Mouse (Mus musculus) testis, adult 2 months (tissue): ENCODE measurements around the gene 1700017B05Rik. TPM values are rescaled to one million over a fixed set of nuclear protein-coding genes. Genes with fewer than 3 reads are reported as not detected.
A peak's percentile ranks its signal among the peaks of the same experiment; 100 is the strongest.

Experiments used
- H3K27ac ChIP-seq: fragments of 200-500 bp; 2 replicates; pipeline ENCODE4 v1.5.1; 2012; ENCODE audit warnings: low read depth, low read length; ENCODE audit not compliant: control insufficient read depth, insufficient read depth
- H3K27me3 ChIP-seq: fragments of 200-500 bp; 2 replicates; pipeline ENCODE4 v1.6.1; 2012; ENCODE audit warnings: mild to moderate bottlenecking, low read length, moderate library complexity; ENCODE audit not compliant: control insufficient read depth, insufficient read depth
- H3K36me3 ChIP-seq: fragments of 200-500 bp; 2 replicates; pipeline ENCODE4 v1.6.1; 2012; ENCODE audit warnings: mild to moderate bottlenecking, low read length; ENCODE audit not compliant: control insufficient read depth, insufficient read depth
- H3K4me1 ChIP-seq: fragments of 200-500 bp; 2 replicates; pipeline ENCODE4 v1.6.1; 2012; ENCODE audit warnings: low read length; ENCODE audit not compliant: control insufficient read depth, insufficient read depth
- H3K4me3 ChIP-seq: fragments of 200-500 bp; 2 replicates; pipeline ENCODE4 v1.5.1; 2012; ENCODE audit warnings: low read depth, mild to moderate bottlenecking, low read length, moderate library complexity, mixed read lengths; ENCODE audit not compliant: control insufficient read depth
- CTCF ChIP-seq: fragments of 200-500 bp; IDR thresholded peaks from 2 replicates; pipeline ENCODE4 v1.5.1; 2012; ENCODE audit warnings: low read depth, mild to moderate bottlenecking, inconsistent platforms, low read length, moderate library complexity; ENCODE audit not compliant: control insufficient read depth, insufficient read depth, insufficient replicate concordance
- POLR2A ChIP-seq: fragments of 200-500 bp; IDR thresholded peaks from 2 replicates; pipeline ENCODE4 v1.6.1; 2012; ENCODE audit warnings: low read depth, mild to moderate bottlenecking, inconsistent platforms, low read length, moderate library complexity; ENCODE audit not compliant: control insufficient read depth
- polyA plus RNA-seq: library from polyadenylated mRNA; depleted of rRNA; stranded (reverse); fragments of >200 nt; gene quantifications from 2 replicates; pipeline ENCODE4 v1.2.3, GENCODE M21; 2012

Gene 1700017B05Rik
- polyA plus RNA-seq, 1 experiment: 87.2 TPM

DNA sequence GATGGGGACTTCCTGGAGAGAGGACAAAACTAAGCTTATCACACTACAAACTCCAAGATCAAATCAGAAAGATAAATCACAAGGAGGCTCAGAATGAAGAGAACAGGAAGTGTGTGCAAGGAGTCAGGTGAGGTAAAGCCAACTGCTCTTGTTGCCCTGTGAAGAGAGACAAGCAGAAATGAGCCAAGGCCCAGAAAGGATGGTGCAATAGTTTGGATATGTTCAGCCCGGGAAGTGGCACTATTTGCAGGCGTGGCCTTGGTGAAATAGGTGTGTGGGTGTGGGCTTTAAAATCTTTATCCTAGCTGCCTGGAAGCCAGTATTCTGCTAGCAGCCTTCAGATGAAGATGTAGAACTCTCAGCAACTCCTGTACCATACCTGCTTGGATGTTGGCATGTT lies 38.4 kb upstream of the 1700017B05Rik start:
- peaks cover 8% of the 10 kb centered on the region; the same call in 1 of the 2 replicates for H3K4me1 ChIP-seq
- H3K27ac ChIP-seq: no peak overlapping the region
- H3K27me3 ChIP-seq: no peaks in the 10 kb centered on the region
- no peak for TF ChIP-seq CTCF
- TF ChIP-seq POLR2A: no peak
- no peak overlapping the region for H3K4me3 ChIP-seq
- H3K36me3 ChIP-seq: no peaks in the 10 kb centered on the region

DNA sequence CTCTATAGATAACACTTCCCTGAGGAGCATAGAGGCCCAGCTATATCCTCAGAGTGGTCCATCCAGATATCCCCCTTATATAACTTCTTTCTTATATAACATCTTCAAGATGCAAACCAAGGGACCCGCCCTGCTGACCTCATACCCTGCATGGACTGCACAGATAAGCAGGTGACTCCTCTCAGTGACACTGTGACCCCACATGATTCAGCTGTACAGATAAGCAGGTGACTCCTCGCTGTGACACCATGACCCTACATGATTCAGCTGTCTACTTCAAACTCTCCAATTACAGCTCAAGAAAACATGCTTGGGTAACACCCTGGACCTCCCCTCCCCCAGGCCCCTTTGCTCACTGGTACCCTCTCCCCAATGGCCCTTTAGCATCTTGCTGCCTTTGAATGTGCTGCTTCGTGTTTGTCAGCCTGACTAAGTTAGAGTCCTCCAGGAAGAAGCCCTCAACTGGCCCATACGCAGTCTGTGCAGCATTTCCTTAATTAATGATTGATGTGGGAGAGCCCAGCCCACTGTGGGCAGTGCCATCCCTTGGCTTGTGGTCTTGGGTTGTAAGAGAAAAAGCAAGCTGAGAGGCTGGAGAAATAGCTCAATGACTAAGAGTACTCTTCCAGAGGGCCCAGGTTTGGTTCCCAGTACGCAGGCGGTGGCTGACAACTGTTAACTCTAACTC lies 37.5 kb upstream of the 1700017B05Rik start:
- H3K27me3 ChIP-seq: no peaks in the 10 kb centered on the region
- peaks cover 8% of the 10 kb centered on the region; the same call in 1 of the 2 replicates for H3K4me1 ChIP-seq
- no peak overlapping the region for H3K27ac ChIP-seq
- TF ChIP-seq CTCF (no peak), POLR2A (no peak)
- H3K4me3 ChIP-seq: no peak overlapping the region
- no peaks in the 10 kb centered on the region for H3K36me3 ChIP-seq

DNA sequence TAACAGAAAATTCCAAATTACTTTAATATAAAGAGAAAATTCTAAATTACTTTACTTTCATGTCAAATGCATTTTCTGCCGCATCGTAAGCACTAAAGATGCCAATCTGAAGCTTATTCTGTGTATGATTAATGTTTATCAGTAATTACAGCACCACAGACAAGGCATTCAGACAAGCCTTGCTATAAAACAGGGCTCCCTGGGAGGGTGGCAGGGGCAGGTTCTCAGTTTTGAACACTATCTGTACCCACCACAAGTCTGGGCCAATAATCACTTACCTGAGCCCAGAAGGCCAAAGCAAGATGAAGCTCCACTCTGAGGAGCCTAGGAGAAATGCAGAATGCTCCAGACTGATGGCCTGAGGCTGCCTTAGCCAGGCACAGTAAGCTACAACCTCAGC lies 35.5 kb upstream of the 1700017B05Rik start:
- Histone ChIP-seq H3K27me3 (no peaks in the 10 kb centered on the region), H3K4me1 (peaks cover 8% of the 10 kb centered on the region; the same call in 1 of the 2 replicates), H3K36me3 (no peaks in the 10 kb centered on the region), H3K27ac (no peak overlapping the region), H3K4me3 (no peak overlapping the region)
- TF ChIP-seq CTCF (no peak), POLR2A (no peak)

DNA sequence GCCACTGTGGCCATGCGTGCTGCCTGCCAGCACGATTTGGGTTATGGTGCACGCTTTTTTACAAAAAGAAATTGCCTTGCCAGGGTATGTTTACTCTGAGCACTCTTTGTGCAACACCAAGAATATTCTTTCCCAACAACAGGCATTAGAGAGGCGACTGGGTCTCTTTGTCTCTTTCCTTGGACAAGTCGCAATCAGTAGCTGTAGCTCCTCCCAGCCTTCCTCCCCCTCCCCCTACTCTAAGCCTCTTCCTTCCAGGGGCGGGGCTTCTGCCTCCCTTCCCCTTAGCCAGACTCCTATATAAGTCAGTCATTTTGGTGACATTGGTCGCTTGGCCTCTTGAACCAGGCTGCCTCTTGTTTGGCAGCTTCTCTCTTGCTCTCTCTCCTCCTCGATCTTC lies 33.9 kb upstream of the 1700017B05Rik start:
- peaks cover 8% of the 10 kb centered on the region; the same call in 1 of the 2 replicates for H3K4me1 ChIP-seq
- no peaks in the 10 kb centered on the region for H3K36me3 ChIP-seq
- TF ChIP-seq POLR2A (no peak), CTCF (no peak)
- H3K27ac ChIP-seq: no peak overlapping the region
- no peaks in the 10 kb centered on the region for H3K27me3 ChIP-seq
- no peak overlapping the region for H3K4me3 ChIP-seq

DNA sequence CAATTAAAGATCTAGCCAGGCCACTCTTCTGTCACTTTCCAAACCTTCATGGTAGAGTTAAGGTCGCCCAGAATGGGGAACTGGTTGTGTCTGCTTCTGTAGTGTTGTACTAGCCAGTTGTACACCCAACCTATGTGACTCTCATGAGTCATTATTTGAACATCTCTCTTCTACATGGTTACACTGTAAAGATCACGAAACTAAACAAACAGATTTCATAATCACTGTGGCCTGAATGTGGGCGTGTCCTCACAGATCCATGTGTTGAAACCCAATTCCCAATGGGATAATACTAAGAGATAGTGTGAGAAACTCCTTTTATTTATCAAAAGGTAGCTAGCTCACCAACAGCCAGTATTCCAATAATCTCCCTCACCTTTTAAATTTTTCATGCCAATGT lies 33.3 kb upstream of the 1700017B05Rik start:
- peaks cover 8% of the 10 kb centered on the region; the same call in 1 of the 2 replicates for H3K4me1 ChIP-seq
- H3K4me3 ChIP-seq: no peak overlapping the region
- TF ChIP-seq CTCF (no peak), POLR2A (no peak)
- no peaks in the 10 kb centered on the region for H3K36me3 ChIP-seq
- H3K27ac ChIP-seq: no peak overlapping the region
- H3K27me3 ChIP-seq: no peaks in the 10 kb centered on the region

DNA sequence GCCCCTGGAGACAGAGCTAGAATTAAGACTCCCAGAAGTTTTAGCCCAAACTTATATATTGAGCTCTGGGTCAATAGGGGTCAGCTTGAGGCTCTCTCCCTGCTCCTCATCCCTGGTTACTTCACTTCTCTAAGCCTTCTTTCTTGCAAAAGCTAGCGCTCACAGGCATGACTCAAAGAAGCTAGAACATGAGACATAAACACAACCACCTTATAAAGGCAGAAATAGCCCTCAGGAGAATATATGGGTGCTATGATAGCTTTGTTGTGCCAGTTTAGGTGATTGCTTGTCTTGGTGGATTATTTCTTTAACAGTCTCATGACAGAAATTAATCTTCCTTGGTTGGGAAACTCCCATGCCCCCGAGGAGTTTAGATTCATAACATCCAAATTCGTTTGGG lies 32.5 kb upstream of the 1700017B05Rik start:
- TF ChIP-seq CTCF (no peak), POLR2A (no peak)
- Histone ChIP-seq H3K27me3 (no peaks in the 10 kb centered on the region), H3K27ac (no peak overlapping the region), H3K4me3 (no peak overlapping the region), H3K4me1 (peaks cover 8% of the 10 kb centered on the region; the same call in 1 of the 2 replicates), H3K36me3 (no peaks in the 10 kb centered on the region)

DNA sequence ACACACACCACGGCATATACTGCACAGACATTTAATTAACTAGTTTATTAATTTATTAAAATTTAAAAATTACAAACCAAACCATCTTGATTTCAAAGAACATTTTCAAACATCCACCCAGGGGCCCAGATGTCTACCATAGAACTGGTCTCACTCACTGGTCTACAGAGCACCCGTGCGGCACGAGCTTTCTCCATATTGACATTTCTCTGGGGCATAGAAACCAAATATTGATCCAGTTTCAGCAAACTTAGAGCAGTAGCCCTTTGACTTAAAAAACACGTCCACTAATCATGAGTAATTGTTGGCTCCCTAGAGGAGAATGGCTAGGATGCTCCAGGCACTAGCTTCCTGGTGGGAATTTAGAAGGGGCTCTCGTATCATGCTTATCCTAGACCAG lies 24.8 kb upstream of the 1700017B05Rik start:
- H3K4me3 ChIP-seq: peak overlapping the region; percentile 28; the same call in 1 of the 2 replicates
- H3K4me1 ChIP-seq: no peaks in the 10 kb centered on the region; the same call in 1 of the 2 replicates
- no peak for TF ChIP-seq POLR2A
- no peak for TF ChIP-seq CTCF
- H3K27ac ChIP-seq: no peak overlapping the region
- no peaks in the 10 kb centered on the region for H3K27me3 ChIP-seq
- no peaks in the 10 kb centered on the region for H3K36me3 ChIP-seq
